Mouse (Mus musculus) kidney, adult 2 months (tissue): ENCODE results near the gene Cxcl14. TPM values are rescaled to one million over a fixed set of nuclear protein-coding genes. Genes with fewer than 3 reads are reported as not detected.
A peak's percentile ranks its signal among the peaks of the same experiment; 100 is the strongest.

ENCODE experiments used
- DNase-seq: peaks from one replicate; pipeline ENCODE4 v3.0.0; 2021
- H3K27ac ChIP-seq: fragments of 200-500 bp; 2 replicates; pipeline ENCODE4 v1.5.1; 2012; ENCODE audit warnings: low read depth, low read length, control low read depth, inconsistent platforms; ENCODE audit not compliant: insufficient read depth
- H3K27me3 ChIP-seq: fragments of 200-500 bp; replicated peaks from 2 replicates; pipeline ENCODE4 v1.6.1; 2012; ENCODE audit warnings: mild to moderate bottlenecking, moderate library complexity, low read length, inconsistent platforms; ENCODE audit not compliant: control insufficient read depth, insufficient read depth
- H3K36me3 ChIP-seq: fragments of 200-500 bp; 2 replicates; pipeline ENCODE4 v1.6.1; 2012; ENCODE audit warnings: mild to moderate bottlenecking, moderate library complexity, low read length, inconsistent platforms; ENCODE audit not compliant: control insufficient read depth, insufficient read depth
- H3K4me1 ChIP-seq: fragments of 200-500 bp; 2 replicates; pipeline ENCODE4 v1.6.1; 2011; ENCODE audit warnings: low read length; ENCODE audit not compliant: control insufficient read depth, insufficient read depth
- H3K4me3 ChIP-seq: fragments of 200-500 bp; 2 replicates; pipeline ENCODE4 v1.5.1; 2011; ENCODE audit warnings: mild to moderate bottlenecking, low read depth, low read length, control low read depth; ENCODE audit not compliant: insufficient read depth
- CTCF ChIP-seq: fragments of 200-500 bp; conservative IDR thresholded peaks from 2 replicates; pipeline ENCODE4 v1.5.1; 2011; ENCODE audit warnings: low read depth, mild to moderate bottlenecking, control low read depth, low read length, moderate library complexity, mixed read lengths; ENCODE audit not compliant: insufficient read depth, insufficient read length
- POLR2A ChIP-seq: fragments of 200-500 bp; IDR thresholded peaks from one replicate; pipeline ENCODE4 v1.6.1; 2011; ENCODE audit warnings: low read depth, low read length, control low read depth
- WGBS: fragments of 180-500 bp; shearing (Covaris S2); methylation state at CpG from one replicate; pipeline ENCODE4 v1.1.7; 2018; 5-methylcytosine and 5-hydroxymethylcytosine counted together
- polyA plus RNA-seq: library from polyadenylated mRNA; depleted of rRNA; stranded (reverse); fragments of >200 nt; gene quantifications from 2 replicates; pipeline ENCODE4 v1.2.3, GENCODE M21; 2012; rRNA removed

Gene Cxcl14
- polyA plus RNA-seq, 1 experiment: 50.5 TPM

GRCm38 (mm10) chr13:56251924-56252619, 44.3 kb downstream of the Cxcl14 start, which contains the start of gene Neurog1:
Neurog1 (minus strand) TSS chr13:56252163.
- H3K27me3 ChIP-seq: peaks cover 3% of the 10 kb centered on the region; the same call in 1 of the 2 replicates
- no peak within 1 kb of the TSS for H3K4me3 ChIP-seq
- H3K36me3 ChIP-seq: no peaks in the 10 kb centered on the region
- WGBS: 2% methylated on average over 65 of the region's 65 CpGs
- DNase-seq: peak; percentile 12
- no peak for TF ChIP-seq POLR2A
- no peak for TF ChIP-seq CTCF
- H3K27ac ChIP-seq: no peak within 1 kb of the TSS
- no peaks in the 10 kb centered on the region for H3K4me1 ChIP-seq

- Histone ChIP-seq H3K36me3 (no peaks in the 10 kb centered on the region), H3K4me3 (no peak overlapping the region), H3K27me3 (peaks cover 3% of the 10 kb centered on the region; the same call in 1 of the 2 replicates), H3K27ac (no peak overlapping the region), H3K4me1 (no peaks in the 10 kb centered on the region)
- 2% methylated on average over 59 of the region's 59 CpGs for WGBS
- TF ChIP-seq CTCF (no peak), POLR2A (no peak)
- DNase-seq: no peak
These were observed 45.0 kb downstream of the Cxcl14 start for GRCm38 (mm10) chr13:56251176-56251923.

DNA sequence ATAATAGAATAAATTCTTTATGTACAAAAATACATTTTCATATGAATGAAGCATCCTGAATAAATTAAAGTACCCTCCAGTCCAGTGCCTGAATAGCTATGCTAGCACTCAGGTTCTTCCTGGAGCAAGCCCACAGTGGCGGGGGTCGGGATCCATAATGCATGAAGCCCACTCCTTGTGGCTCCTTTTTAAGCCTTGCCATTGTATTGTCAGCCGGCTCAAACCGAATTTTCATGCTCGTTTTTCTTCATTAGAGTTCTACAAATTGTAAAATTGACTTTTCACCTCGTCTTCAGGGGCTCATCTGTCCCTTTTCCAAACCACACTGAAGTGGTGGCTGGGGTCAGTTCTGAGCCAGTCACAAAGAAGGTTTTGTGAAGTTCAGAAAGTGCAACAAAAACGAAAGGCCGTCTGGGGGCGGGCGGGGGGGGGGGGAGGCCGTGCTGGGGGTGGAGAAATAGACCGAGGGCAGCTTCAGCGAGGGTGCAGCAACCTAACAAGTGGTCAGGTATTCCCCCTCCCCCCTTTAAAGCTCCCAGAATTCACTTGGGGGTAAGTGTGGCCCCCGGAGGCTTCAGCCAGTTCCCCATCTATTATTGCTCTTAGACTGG, 45.7 kb downstream of the Cxcl14 start:
- Histone ChIP-seq H3K4me3 (no peak overlapping the region), H3K36me3 (no peaks in the 10 kb centered on the region), H3K27me3 (peaks cover 3% of the 10 kb centered on the region; the same call in 1 of the 2 replicates), H3K27ac (no peak overlapping the region), H3K4me1 (no peaks in the 10 kb centered on the region)
- TF ChIP-seq CTCF: no peak
- TF ChIP-seq POLR2A: no peak
- WGBS: 2% methylated on average over 14 of the region's 14 CpGs
- no peak for DNase-seq

- 4% methylated on average over 13 of the region's 13 CpGs for WGBS
- Histone ChIP-seq H3K4me1 (no peaks in the 10 kb centered on the region), H3K27me3 (peaks cover 3% of the 10 kb centered on the region; the same call in 1 of the 2 replicates), H3K4me3 (no peak overlapping the region), H3K27ac (no peak overlapping the region), H3K36me3 (no peaks in the 10 kb centered on the region)
- TF ChIP-seq CTCF: no peak
- no peak for TF ChIP-seq POLR2A
- no peak for DNase-seq
These were observed 46.6 kb downstream of the Cxcl14 start for GRCm38 (mm10) chr13:56249593-56250341.

GRCm38 (mm10) chr13:56243104-56243503, 53.2 kb downstream of the Cxcl14 start:
- TF ChIP-seq CTCF (no peak), POLR2A (no peak)
- Histone ChIP-seq H3K36me3 (no peaks in the 10 kb centered on the region), H3K27ac (no peak overlapping the region), H3K27me3 (no peaks in the 10 kb centered on the region; the same call in 1 of the 2 replicates), H3K4me3 (no peak overlapping the region), H3K4me1 (no peaks in the 10 kb centered on the region)
- DNase-seq: no peak
- 91% methylated on average over 5 of the region's 5 CpGs for WGBS

DNA sequence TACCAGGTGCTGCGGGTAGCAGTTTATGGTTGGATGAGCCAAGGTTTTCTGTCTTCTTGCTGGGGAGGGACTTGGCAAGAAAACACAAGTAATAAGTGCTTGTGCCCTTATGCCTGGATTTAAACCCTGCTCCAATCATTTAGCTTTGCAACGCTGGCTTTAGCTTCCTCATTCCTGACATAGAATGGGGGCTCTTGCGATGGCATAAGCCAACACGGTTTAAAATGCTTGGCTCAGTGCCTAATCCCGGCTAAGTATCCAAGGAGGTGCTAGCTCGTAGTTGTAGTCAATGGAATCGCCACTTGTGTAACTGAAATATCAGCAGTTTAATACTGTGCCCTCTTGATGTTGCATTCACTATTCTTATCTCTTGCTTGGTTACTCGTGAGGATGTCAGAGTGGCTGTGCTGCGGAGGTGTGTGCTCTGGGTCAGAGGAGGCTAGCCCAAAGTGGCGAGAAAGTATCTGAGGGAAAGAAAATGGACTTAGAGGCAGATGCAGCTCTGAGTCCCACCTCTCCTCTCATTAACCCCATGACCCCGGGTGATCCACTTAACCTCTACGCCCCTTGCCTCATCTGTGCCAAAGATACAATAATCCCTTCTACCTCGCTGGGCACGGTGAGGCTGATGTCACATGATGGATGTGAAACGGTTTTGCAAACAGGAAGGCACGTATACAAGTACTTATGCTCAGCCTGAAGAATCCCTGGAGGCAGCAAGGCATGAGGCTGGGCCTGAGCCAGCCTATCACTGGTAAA, 56.2 kb downstream of the Cxcl14 start:
- Histone ChIP-seq H3K36me3 (no peaks in the 10 kb centered on the region), H3K27me3 (no peaks in the 10 kb centered on the region), H3K4me3 (no peak overlapping the region), H3K27ac (no peak overlapping the region), H3K4me1 (no peaks in the 10 kb centered on the region)
- DNase-seq: no peak
- WGBS: 60% methylated on average over 16 of the region's 16 CpGs
- TF ChIP-seq CTCF: no peak
- TF ChIP-seq POLR2A: no peak

Other genes starting within 250 kb of the Cxcl14 start
- gene H2afy, start 160.2 kb downstream of the Cxcl14 start, polyA plus RNA-seq: 74.5 and 89.3 TPM in 2 replicates
- gene Tifab, start 117.7 kb downstream of the Cxcl14 start, polyA plus RNA-seq: 2.4 and 2.8 TPM in 2 replicates
- gene Neurog1, start 44.4 kb downstream of the Cxcl14 start, polyA plus RNA-seq: not detected in 2 replicates
- not detected in 2 replicates for gene Gm3045, start 130.0 kb upstream of the Cxcl14 start, polyA plus RNA-seq
- gene Slc25a48, start 141.8 kb upstream of the Cxcl14 start, polyA plus RNA-seq: 16.4 and 17.6 TPM in 2 replicates
- not detected in 2 replicates for gene Il9, start 185.7 kb upstream of the Cxcl14 start, polyA plus RNA-seq
- gene Fbxl21, start 225.9 kb upstream of the Cxcl14 start, polyA plus RNA-seq: 3.6 and 4.1 TPM in 2 replicates